Mouse (Mus musculus) CH12.LX (cell line): Measurements from ENCODE around the gene Pdpk1. TPM values are rescaled to one million over a fixed set of nuclear protein-coding genes. Genes with fewer than 3 reads are reported as not detected.

Source experiments
- DNase-seq: peaks from one replicate; pipeline ENCODE4 v3.0.0-alpha.2; 2013; ENCODE audit errors: extremely low read depth
- H3K27ac ChIP-seq: 2 replicates; pipeline ENCODE4 v1.5.1; 2012; ENCODE audit warnings: low read depth, mild to moderate bottlenecking, control low read depth, moderate library complexity; ENCODE audit not compliant: insufficient read depth
- H3K27me3 ChIP-seq: replicated peaks from 2 replicates; pipeline ENCODE3; 2012; ENCODE audit warnings: inconsistent platforms
- H3K36me3 ChIP-seq, 2 experiments: replicated peaks in 1 of 2; 2 replicates each; pipeline versions ENCODE3 to v1.6.1; 2012; ENCODE audit warnings: inconsistent platforms in 1 of 2, low read length in 1 of 2, mild to moderate bottlenecking in 1 of 2, mixed read lengths in 1 of 2, moderate library complexity in 1 of 2; ENCODE audit not compliant: control insufficient read depth in 1 of 2, insufficient read depth in 1 of 2
- H3K4me1 ChIP-seq, 2 experiments: 2 replicates each; pipeline ENCODE4 v1.6.1; 2012; ENCODE audit warnings: inconsistent platforms in 1 of 2, moderate library complexity in 1 of 2; ENCODE audit not compliant: insufficient read depth in 2 of 2, control insufficient read depth in 1 of 2
- H3K4me2 ChIP-seq: 2 replicates; pipeline ENCODE4 v1.6.1; 2012; ENCODE audit warnings: low read depth, mild to moderate bottlenecking, control low read depth; ENCODE audit not compliant: poor library complexity, insufficient read depth, severe bottlenecking
- H3K4me3 ChIP-seq, 3 experiments: fragments of 150-350 bp in 1 of 3; sonication (generic) in 1 of 3; replicated peaks in 1 of 3; 2 replicates each; pipeline versions ENCODE3 to v1.5.1; 2011 to 2012; ENCODE audit warnings: low read depth in 2 of 3, low read length in 2 of 3, mild to moderate bottlenecking in 2 of 3, moderate library complexity in 2 of 3, control low read depth in 1 of 3, improper control_type of control experiment in 1 of 3, inconsistent platforms in 1 of 3, mixed read lengths in 1 of 3; ENCODE audit not compliant: poor library complexity in 1 of 3
- H3K79me2 ChIP-seq: replicated peaks from 2 replicates; pipeline ENCODE4 v1.6.1; 2012; ENCODE audit warnings: mild to moderate bottlenecking, moderate library complexity; ENCODE audit not compliant: control insufficient read depth, poor library complexity, insufficient read depth, severe bottlenecking; ENCODE audit errors: extremely low read depth
- H3K9ac ChIP-seq: 2 replicates; pipeline ENCODE4 v1.6.1; 2012; ENCODE audit warnings: low read depth, mild to moderate bottlenecking, control low read depth, moderate library complexity; ENCODE audit not compliant: insufficient read depth
- H3K9me3 ChIP-seq: replicated peaks from 2 replicates; pipeline ENCODE3; 2012; ENCODE audit warnings: low read length, inconsistent platforms, mixed read lengths
- CHD2 ChIP-seq: IDR thresholded peaks from 2 replicates; pipeline ENCODE4 v1.6.1; 2011; ENCODE audit warnings: low read length, improper control_type of control experiment
- ELF1 ChIP-seq: IDR thresholded peaks from 2 replicates; pipeline ENCODE4 v1.6.1; 2014; ENCODE audit warnings: low read depth, mild to moderate bottlenecking, inconsistent platforms, low read length, improper control_type of control experiment
- EP300 ChIP-seq: IDR thresholded peaks from 2 replicates; pipeline ENCODE4 v1.6.1; 2011; ENCODE audit warnings: low read length, improper control_type of control experiment
- HCFC1 ChIP-seq: IDR thresholded peaks from 2 replicates; pipeline ENCODE4 v1.6.1; 2012; ENCODE audit warnings: low read depth, mild to moderate bottlenecking, inconsistent platforms, low read length, improper control_type of control experiment
- JUN ChIP-seq: IDR thresholded peaks from 2 replicates; pipeline ENCODE4 v1.6.1; 2011; ENCODE audit warnings: low read depth, mild to moderate bottlenecking, low read length, improper control_type of control experiment, moderate library complexity; ENCODE audit not compliant: insufficient read depth
- KAT2A ChIP-seq: IDR thresholded peaks from 2 replicates; pipeline ENCODE4 v1.6.1; 2012; ENCODE audit warnings: low read length, improper control_type of control experiment, inconsistent platforms; ENCODE audit not compliant: insufficient replicate concordance
- MAX ChIP-seq: IDR thresholded peaks from 2 replicates; pipeline ENCODE4 v1.6.1; 2011; ENCODE audit warnings: low read length, improper control_type of control experiment
- MAZ ChIP-seq: IDR thresholded peaks from 2 replicates; pipeline ENCODE4 v1.6.1; 2012; ENCODE audit warnings: low read depth, mild to moderate bottlenecking, inconsistent platforms, low read length, improper control_type of control experiment, moderate library complexity
- MEF2A ChIP-seq: IDR thresholded peaks from 2 replicates; pipeline ENCODE4 v1.6.1; 2014; ENCODE audit warnings: low read depth, mild to moderate bottlenecking, inconsistent platforms, low read length, improper control_type of control experiment, borderline replicate concordance
- MXI1 ChIP-seq: IDR thresholded peaks from 2 replicates; pipeline ENCODE4 v1.6.1; 2011; ENCODE audit warnings: mild to moderate bottlenecking, low read depth, low read length, improper control_type of control experiment
- NELFE ChIP-seq: IDR thresholded peaks from 2 replicates; pipeline ENCODE4 v1.6.1; 2011; ENCODE audit warnings: low read depth, low read length, improper control_type of control experiment
- NRF1 ChIP-seq: IDR thresholded peaks from 2 replicates; pipeline ENCODE4 v1.6.1; 2014; ENCODE audit warnings: low read depth, mild to moderate bottlenecking, inconsistent platforms, low read length, improper control_type of control experiment, moderate library complexity
- PAX5 ChIP-seq: IDR thresholded peaks from 2 replicates; pipeline ENCODE4 v1.6.1; 2012; ENCODE audit warnings: low read length, inconsistent platforms, mixed read lengths
- POLR2A ChIP-seq: IDR thresholded peaks from 2 replicates; pipeline ENCODE4 v1.6.1; 2011; ENCODE audit warnings: low read depth, mild to moderate bottlenecking, improper control_type of control experiment, low read length
- POLR2AphosphoS2 ChIP-seq: IDR thresholded peaks from 2 replicates; pipeline ENCODE4 v1.6.1; 2011; ENCODE audit warnings: low read depth, low read length, improper control_type of control experiment
- SIN3A ChIP-seq: IDR thresholded peaks from 2 replicates; pipeline ENCODE4 v1.6.1; 2012; ENCODE audit warnings: low read length, improper control_type of control experiment, inconsistent platforms
- TBP ChIP-seq: conservative IDR thresholded peaks from 2 replicates; pipeline ENCODE4 v1.6.1; 2011; ENCODE audit warnings: low read depth, low read length, improper control_type of control experiment
- TCF12 ChIP-seq: IDR thresholded peaks from 2 replicates; pipeline ENCODE4 v1.6.1; 2014; ENCODE audit warnings: low read depth, mild to moderate bottlenecking, inconsistent platforms, low read length, improper control_type of control experiment
- ZMIZ1 ChIP-seq: IDR thresholded peaks from 2 replicates; pipeline ENCODE4 v1.6.1; 2012; ENCODE audit warnings: low read depth, mild to moderate bottlenecking, inconsistent platforms, low read length, improper control_type of control experiment
- dilution Hi-C: fragments of 300-500 bp; cut with MboI; formaldehyde crosslinking; loops from 2 replicates; pipeline ENCODE4 v1.14.3; 2020; ENCODE audit warnings: low sequenced_read_pairs; ENCODE audit not compliant: extremely low pct_unique_long_range_greater_than_20kb, extremely low pct_ligation_motif_present
- in situ Hi-C: fragments of 300-500 bp; cut with MboI; formaldehyde crosslinking; loops from 3 replicates; pipeline ENCODE4 v1.14.3; 2019; ENCODE audit warnings: low sequenced_read_pairs, low pct_ligation_motif_present, low pct_unique_long_range_greater_than_20kb, mixed read lengths
- polyA plus RNA-seq: library from polyadenylated mRNA; unstranded; fragments of >175 nt; gene quantifications from 2 replicates; pipeline ENCODE4 v1.2.1, GENCODE M21; 2012; ENCODE audit warnings: low read depth; ENCODE audit not compliant: insufficient read length
- total RNA-seq, 2 experiments: library from RNA; depleted of rRNA; stranded (reverse); fragments of 300-350 nt in 1 of 2; fragments of >200 nt in 1 of 2; gene quantifications; 2 replicates each; pipeline ENCODE4 v1.2.3; 2012 to 2014

Gene Pdpk1
- total and polyA plus RNA-seq, 3 experiments, result 12.2 to 17.0 (median 15.9) TPM

DNA sequence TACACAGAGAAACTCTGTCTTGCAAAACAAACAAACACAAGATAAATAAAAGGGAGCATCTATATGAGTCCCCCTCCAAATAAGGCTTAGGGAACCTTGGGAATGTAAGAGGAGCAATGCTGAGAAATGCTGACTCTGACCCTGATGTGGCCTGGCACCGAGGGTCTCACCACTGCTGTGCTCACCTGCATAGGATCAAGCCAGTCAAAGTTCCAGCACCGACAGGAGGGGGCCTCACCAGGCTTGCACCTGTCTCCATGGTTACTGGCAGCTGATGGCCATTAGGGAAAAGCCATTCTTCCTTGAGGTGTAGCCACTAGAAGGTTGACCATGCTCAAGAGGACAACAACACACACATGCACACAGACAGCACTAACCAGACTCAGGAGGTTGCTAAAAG, 7.8 kb downstream of the Pdpk1 start:
- in situ Hi-C loops, result no loop called here

DNA sequence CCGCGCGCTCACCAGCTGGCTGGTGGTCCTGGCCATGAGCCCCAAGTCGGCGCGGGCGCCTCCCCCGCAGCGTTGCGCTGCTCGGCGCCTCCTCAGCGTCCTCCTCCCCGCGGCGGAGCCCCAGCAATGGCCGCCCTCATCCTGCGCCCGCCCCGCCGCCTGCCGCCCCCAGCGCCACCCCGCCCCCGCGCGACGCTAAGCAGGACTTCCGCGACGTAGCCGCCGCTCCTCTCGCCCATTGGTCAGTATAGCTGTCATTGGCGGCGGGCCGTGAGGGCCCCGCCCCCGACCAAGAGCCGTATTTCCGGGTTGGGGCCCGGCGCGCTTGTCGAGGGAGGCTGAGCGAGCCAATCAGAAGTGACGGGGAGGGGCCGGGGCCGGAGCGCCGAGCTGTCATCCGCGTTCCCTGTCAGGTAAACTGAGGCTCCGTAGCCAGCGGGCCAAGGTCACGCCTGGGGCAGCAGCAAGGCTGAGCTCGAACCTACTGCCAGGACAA, 9.3 kb downstream of the Pdpk1 start:
- peaks cover 28% of the 10 kb centered on the region for H3K79me2 ChIP-seq
- TF ChIP-seq KAT2A, result peak; percentile 69; the same call in 1 of the 2 replicates
- TF ChIP-seq NELFE, result peak; percentile 81
- peak; percentile 33; the same call in 1 of the 2 replicates for TF ChIP-seq TCF12
- no peak for TF ChIP-seq PAX5
- peak; percentile 87 for TF ChIP-seq CHD2
- TF ChIP-seq HCFC1, result peak; percentile 84
- 0 out of 2 replicates have a peak, but pooled peaks have one; percentile 34 for TF ChIP-seq TBP
- TF ChIP-seq MXI1, result peak; percentile 72; the same call in 1 of the 2 replicates
- TF ChIP-seq ELF1, result peak; percentile 97
- peak; percentile 49 for TF ChIP-seq NRF1
- no peak; the same call in 1 of the 2 replicates for TF ChIP-seq ZMIZ1
- peak; percentile 89; the same call in 1 of the 2 replicates for TF ChIP-seq SIN3A
- TF ChIP-seq JUN, result no peak
- TF ChIP-seq MEF2A, result no peak
- peak; percentile 20; the same call in 1 of the 2 replicates for TF ChIP-seq MAX
- no peak for TF ChIP-seq EP300
- peak; percentile 75 for TF ChIP-seq POLR2A
- peak; percentile 96 for TF ChIP-seq MAZ
- in situ Hi-C loops, result no loop called here
- peak; percentile 96 for DNase-seq
- peak overlapping the region; percentile 91 for H3K4me2 ChIP-seq
- H3K9me3 ChIP-seq, result no peaks in the 10 kb centered on the region
- H3K27ac ChIP-seq, result peak overlapping the region; percentile 42; the same call in 1 of the 2 replicates
- peak overlapping the region; percentile 88 to 97 (median 92) for H3K4me3 ChIP-seq
- dilution Hi-C loops, result no loop called here
- H3K36me3 ChIP-seq, result peaks cover 0 to 7% of the 10 kb centered on the region in 2 experiments
- H3K27me3 ChIP-seq, result no peaks in the 10 kb centered on the region
- H3K9ac ChIP-seq, result peak overlapping the region; percentile 89
- H3K4me1 ChIP-seq, result peaks cover 12 to 50% of the 10 kb centered on the region in 2 experiments

More for the DNA sequence above, 7.8 kb downstream of the Pdpk1 start:
- H3K27me3 ChIP-seq, result no peaks in the 10 kb centered on the region
- H3K4me1 ChIP-seq, result peaks cover 12 to 36% of the 10 kb centered on the region in 2 experiments
- no peak overlapping the region for H3K4me2 ChIP-seq
- peaks cover 0 to 4% of the 10 kb centered on the region in 2 experiments for H3K36me3 ChIP-seq
- H3K4me3 ChIP-seq, result no peak overlapping the region
- no peak overlapping the region for H3K27ac ChIP-seq
- TF ChIP-seq POLR2AphosphoS2, result no peak
- H3K79me2 ChIP-seq, result peaks cover 23% of the 10 kb centered on the region
- DNase-seq, result no peak
- dilution Hi-C loops, result no loop called here
- H3K9ac ChIP-seq, result no peak overlapping the region
- no peaks in the 10 kb centered on the region for H3K9me3 ChIP-seq
